Mouse (Mus musculus) lung, postnatal 0 days (tissue): ENCODE data around the gene Bcdin3d. TPM values are rescaled to one million over a fixed set of nuclear protein-coding genes. Genes with fewer than 3 reads are reported as not detected.
A peak's percentile ranks its signal among the peaks of the same experiment; 100 is the strongest.

ENCODE experiments used
- ATAC-seq: fragments of 200-750 bp; cut with Nextera tagmentation; 2 replicates; pipeline ENCODE4 v1.8.0; 2017; ENCODE audit warnings: moderate library complexity
- DNase-seq: peaks from one replicate; pipeline ENCODE4 v3.0.0-alpha.2; 2016; ENCODE audit warnings: low spot score
- H3K27ac ChIP-seq: fragments of 300-500 bp; sonication (generic); 2 replicates; pipeline ENCODE4 v1.5.1; 2014; ENCODE audit warnings: antibody characterized with exemption, mild to moderate bottlenecking, low read length, mixed read lengths
- H3K27me3 ChIP-seq: fragments of 300-500 bp; sonication (generic); replicated peaks from 2 replicates; pipeline ENCODE4 v1.6.1; 2014; ENCODE audit warnings: low read length, mixed read lengths; ENCODE audit not compliant: insufficient read depth
- H3K36me3 ChIP-seq: fragments of 300-500 bp; sonication (generic); 2 replicates; pipeline ENCODE4 v1.6.1; 2014; ENCODE audit warnings: low read length, mixed read lengths; ENCODE audit not compliant: insufficient read depth
- H3K4me1 ChIP-seq: fragments of 300-500 bp; sonication (generic); 2 replicates; pipeline ENCODE4 v1.6.1; 2014; ENCODE audit warnings: antibody characterized with exemption, low read depth, low read length, mixed read lengths; ENCODE audit not compliant: insufficient read depth
- H3K4me2 ChIP-seq: fragments of 300-500 bp; sonication (generic); replicated peaks from 2 replicates; pipeline ENCODE4 v1.6.1; 2014; ENCODE audit warnings: low read depth, mild to moderate bottlenecking, low read length, moderate library complexity, mixed read lengths
- H3K4me3 ChIP-seq: fragments of 300-500 bp; sonication (generic); 2 replicates; pipeline ENCODE4 v1.5.1; 2014; ENCODE audit warnings: low read depth, low read length
- H3K9ac ChIP-seq: fragments of 300-500 bp; sonication (generic); replicated peaks from 2 replicates; pipeline ENCODE4 v1.6.1; 2014; ENCODE audit warnings: low read depth, mild to moderate bottlenecking
- H3K9me3 ChIP-seq: fragments of 300-500 bp; sonication (generic); 2 replicates; pipeline ENCODE4 v1.6.1; 2016; ENCODE audit warnings: low read length, mixed read lengths
- CTCF ChIP-seq: IDR thresholded peaks from 2 replicates; pipeline ENCODE4 v1.5.1; 2016; ENCODE audit warnings: antibody characterized with exemption, mild to moderate bottlenecking
- EP300 ChIP-seq: IDR thresholded peaks from 2 replicates; pipeline ENCODE4 v1.6.1; 2016; ENCODE audit warnings: antibody characterized with exemption, mild to moderate bottlenecking, control low read depth
- WGBS: fragments of 180-500 bp; shearing (Covaris S2); extraction: QIAGEN DNeasy Blood & Tissue Kit; methylation state at CpG from one replicate; pipeline ENCODE4 v1.1.7; 2014; 5-methylcytosine and 5-hydroxymethylcytosine counted together
- polyA plus RNA-seq: library from polyadenylated mRNA; unstranded; fragments of >200 nt; fragmentation: Nextera tagmentation; extraction: Ambion mirVana; gene quantifications from 2 replicates; pipeline ENCODE4 v1.2.1, GENCODE M21; 2015

The Bcdin3d gene
- polyA plus RNA-seq, 1 experiment from 2014 or later: 11.5 TPM

DNA sequence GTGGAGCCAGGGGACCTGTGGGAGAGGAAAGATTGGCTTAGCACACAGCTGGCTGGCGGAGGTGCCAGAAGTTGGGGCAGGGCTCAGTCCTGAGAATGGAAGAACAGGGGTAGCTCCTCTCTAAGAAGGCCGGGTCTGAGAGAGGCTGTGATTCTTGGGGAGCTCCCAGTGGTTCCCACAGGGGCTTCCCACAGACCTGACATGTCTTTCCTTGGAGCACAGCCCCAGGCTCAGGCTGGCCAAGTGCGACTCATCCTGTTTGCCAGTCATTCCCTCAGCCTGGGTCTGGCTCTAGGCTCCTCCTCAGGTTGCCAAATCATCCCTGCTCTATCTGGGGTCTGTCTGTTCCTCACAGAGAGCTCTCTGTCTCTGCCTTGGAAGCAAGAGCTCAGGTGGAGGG is 36.1 kb upstream of the Bcdin3d start:
- no peaks in the 10 kb centered on the region for H3K27me3 ChIP-seq
- 58% methylated on average over 3 of the region's 3 CpGs for WGBS
- no peaks in the 10 kb centered on the region for H3K9me3 ChIP-seq
- TF ChIP-seq CTCF (no peak), EP300 (no peak)
- peaks cover 13% of the 10 kb centered on the region; the same call in 1 of the 2 replicates for H3K4me1 ChIP-seq
- DNase-seq (no peak), ATAC-seq (no peak)
- H3K4me3 ChIP-seq: no peak overlapping the region
- H3K36me3 ChIP-seq: no peaks in the 10 kb centered on the region
- peak overlapping the region; percentile 57 for H3K27ac ChIP-seq
- no peak overlapping the region for H3K4me2 ChIP-seq
- H3K9ac ChIP-seq: no peak overlapping the region

DNA sequence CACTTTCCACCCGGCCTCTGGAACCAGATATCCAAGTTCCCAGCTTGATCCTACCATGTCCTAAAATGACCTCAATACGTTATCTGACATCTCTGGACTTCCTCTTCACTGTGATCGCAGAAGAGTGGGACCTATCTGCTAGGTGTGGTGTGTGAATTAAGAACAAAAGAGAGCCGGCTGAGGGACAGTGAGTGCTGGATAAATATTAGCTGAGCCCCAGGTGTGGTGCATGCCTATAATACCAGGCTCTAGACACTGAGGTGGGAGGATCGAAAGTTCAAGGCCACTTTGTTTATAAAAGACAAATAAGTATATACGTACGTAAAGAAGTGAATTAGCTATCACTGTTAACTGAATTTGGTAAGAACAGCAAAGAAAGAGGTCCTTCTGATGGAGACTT is 35.3 kb upstream of the Bcdin3d start:
- WGBS: 41% methylated on average over 7 of the region's 7 CpGs
- Histone ChIP-seq H3K4me2 (no peak overlapping the region), H3K27me3 (no peaks in the 10 kb centered on the region), H3K4me1 (peaks cover 13% of the 10 kb centered on the region; the same call in 1 of the 2 replicates), H3K27ac (peak overlapping the region; percentile 57), H3K9ac (no peak overlapping the region), H3K9me3 (no peaks in the 10 kb centered on the region), H3K36me3 (no peaks in the 10 kb centered on the region), H3K4me3 (no peak overlapping the region)
- DNase-seq: peak; percentile 60
- TF ChIP-seq CTCF: no peak
- TF ChIP-seq EP300: peak; percentile 88
- ATAC-seq: peak; percentile 58

DNA sequence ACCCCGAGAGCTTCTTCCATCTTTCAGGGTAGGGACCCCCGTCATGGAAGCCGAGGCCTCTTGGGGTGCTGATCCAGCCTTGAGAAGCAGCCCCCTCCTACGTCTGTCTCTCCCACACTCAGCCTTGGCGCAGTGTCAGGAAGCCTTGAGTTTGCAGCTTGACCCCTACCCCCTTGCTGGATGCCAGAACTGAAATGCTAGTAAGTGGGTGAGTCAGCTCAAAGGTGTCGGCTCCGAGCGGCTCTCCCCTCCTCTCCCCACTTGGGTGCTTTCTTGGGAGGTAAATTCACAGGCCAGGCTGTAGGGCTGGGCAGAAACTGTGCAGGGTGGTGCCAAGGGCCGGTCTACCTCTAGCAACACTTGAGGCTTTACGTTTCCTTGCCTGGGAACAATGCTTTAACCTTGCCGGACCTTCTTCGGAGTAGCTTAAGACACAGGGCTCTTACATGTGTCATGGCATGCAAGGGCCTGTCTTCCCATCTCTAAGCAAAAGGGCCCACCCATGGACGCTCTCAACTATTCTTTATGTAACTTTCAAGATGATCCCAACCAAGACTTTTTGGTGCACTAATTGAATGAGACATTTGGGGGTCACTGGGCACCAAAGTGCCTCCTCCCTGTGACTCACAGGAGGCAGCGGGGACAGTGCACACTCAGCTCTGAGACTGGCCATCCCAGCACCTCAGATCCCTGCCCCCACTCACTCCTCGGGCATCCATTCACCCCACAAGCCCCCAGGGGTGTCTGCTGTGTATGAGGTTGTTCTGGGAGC is 31.0 kb upstream of the Bcdin3d start:
- Histone ChIP-seq H3K9ac (no peak overlapping the region), H3K4me1 (peaks cover 25% of the 10 kb centered on the region), H3K4me3 (no peak overlapping the region), H3K9me3 (no peaks in the 10 kb centered on the region), H3K36me3 (no peaks in the 10 kb centered on the region), H3K27me3 (no peaks in the 10 kb centered on the region), H3K4me2 (no peak overlapping the region), H3K27ac (peak overlapping the region; percentile 85)
- 38% methylated on average over 15 of the region's 15 CpGs for WGBS
- peak; percentile 76 for TF ChIP-seq EP300
- TF ChIP-seq CTCF: 0 out of 2 replicates have a peak, but pooled peaks have one; percentile 1
- DNase-seq (peak; percentile 94), ATAC-seq (peak; percentile 86)

DNA sequence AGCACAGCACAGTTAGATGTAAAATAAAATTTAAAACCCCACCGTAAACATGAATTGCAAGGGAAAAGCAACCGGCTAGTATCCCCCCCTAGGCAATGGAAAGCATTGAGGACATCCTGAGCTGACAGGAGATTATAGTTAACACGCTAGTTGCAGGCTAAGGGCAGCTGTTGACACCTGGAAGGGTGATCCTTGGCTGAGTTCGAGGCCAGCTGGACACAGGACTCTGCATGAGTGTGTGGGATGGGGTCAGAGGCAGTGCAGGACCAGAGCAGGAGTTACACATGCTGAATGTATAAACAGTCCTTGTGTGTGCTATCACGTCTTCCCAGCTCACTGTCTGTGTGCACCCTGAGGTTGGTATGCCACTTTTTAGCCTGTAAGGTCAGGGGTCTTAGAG is 28.7 kb upstream of the Bcdin3d start:
- DNase-seq (no peak), ATAC-seq (no peak)
- Histone ChIP-seq H3K9me3 (no peaks in the 10 kb centered on the region), H3K9ac (no peak overlapping the region), H3K4me1 (peaks cover 41% of the 10 kb centered on the region), H3K4me2 (no peak overlapping the region), H3K4me3 (no peak overlapping the region), H3K36me3 (no peaks in the 10 kb centered on the region), H3K27me3 (no peaks in the 10 kb centered on the region), H3K27ac (no peak overlapping the region)
- TF ChIP-seq CTCF (no peak), EP300 (no peak)
- WGBS: 61% methylated on average over 5 of the region's 5 CpGs

DNA sequence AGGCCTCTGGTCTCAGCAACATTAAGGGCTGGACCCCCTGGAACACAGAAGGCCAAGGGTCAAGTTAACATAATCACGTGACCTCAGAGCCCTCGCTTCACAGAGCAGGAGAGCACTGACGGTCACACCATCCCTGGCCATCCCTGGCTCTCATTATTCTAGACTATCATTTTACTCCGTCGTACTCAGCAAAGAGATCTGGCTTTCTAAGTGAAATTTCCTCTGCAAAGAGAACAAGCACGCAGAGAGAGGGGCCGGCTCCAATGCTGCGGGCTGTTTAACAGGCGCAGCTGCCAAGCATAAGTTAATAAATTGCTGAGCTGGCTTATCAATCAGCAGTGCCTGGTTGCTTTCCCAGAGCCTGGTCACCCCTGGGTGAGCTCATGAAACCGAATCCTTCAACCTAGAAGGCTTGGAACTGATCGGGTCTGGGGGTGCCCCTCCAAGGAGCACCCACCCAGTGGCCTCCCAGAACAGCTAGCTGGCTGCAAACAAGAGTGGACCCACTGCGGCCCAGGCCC is 27.8 kb upstream of the Bcdin3d start:
- peaks cover 41% of the 10 kb centered on the region for H3K4me1 ChIP-seq
- no peak overlapping the region for H3K27ac ChIP-seq
- H3K4me2 ChIP-seq: no peak overlapping the region
- no peak overlapping the region for H3K4me3 ChIP-seq
- DNase-seq: no peak
- H3K9ac ChIP-seq: no peak overlapping the region
- H3K9me3 ChIP-seq: no peaks in the 10 kb centered on the region
- 44% methylated on average over 12 of the region's 12 CpGs for WGBS
- H3K27me3 ChIP-seq: no peaks in the 10 kb centered on the region
- TF ChIP-seq CTCF (no peak), EP300 (no peak)
- no peak for ATAC-seq
- H3K36me3 ChIP-seq: no peaks in the 10 kb centered on the region

DNA sequence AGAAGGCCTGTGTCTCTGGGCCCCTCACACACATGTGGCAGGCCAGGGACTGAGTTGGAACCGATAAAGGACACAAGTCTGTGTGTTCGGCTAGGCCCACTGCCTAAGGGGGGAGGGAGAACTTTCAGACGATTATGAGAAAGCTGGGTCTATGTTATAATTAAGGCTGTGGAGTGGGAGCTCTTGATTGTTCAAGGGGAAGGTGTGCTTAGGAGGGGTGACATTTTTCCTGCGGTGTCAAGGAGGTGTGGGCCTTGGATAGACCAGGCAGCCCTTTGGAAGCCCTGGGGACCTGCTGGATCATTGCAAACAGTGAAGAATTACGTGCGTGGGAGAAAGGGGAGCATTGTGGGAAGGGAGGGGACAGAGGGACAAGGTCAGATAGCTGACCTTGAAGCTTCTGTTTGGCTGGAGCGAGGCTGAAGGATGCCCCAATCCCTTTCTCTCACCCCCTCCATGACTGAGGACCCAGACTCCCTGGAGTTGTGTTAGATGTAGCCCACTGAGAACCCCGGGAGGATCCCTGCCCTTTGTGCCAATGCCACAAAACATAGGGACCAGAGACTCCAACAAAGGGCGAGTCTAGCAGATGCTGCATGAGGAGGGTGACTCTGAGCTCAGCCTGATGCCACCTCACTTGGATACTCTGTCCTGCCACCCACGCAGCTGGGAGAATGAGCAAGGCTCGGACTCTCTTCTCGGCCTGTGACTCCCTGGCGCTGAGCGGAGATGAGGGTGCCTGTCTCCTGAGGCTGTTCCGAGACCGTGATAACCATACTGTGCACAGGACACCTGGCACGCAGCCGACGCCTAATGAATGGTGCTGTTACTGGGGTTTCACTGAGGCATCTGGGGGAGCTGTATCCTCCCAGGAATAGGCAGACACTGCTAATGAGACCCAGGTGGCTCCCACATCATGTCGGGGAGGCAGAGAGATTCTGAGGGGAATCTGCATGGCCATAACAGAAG is 27.0 kb upstream of the Bcdin3d start:
- peak; percentile 51 for TF ChIP-seq EP300
- no peak for TF ChIP-seq CTCF
- Histone ChIP-seq H3K36me3 (no peaks in the 10 kb centered on the region), H3K4me1 (peaks cover 41% of the 10 kb centered on the region), H3K4me2 (no peak overlapping the region), H3K27ac (peak overlapping the region; percentile 55), H3K9me3 (no peaks in the 10 kb centered on the region), H3K27me3 (no peaks in the 10 kb centered on the region), H3K4me3 (no peak overlapping the region), H3K9ac (no peak overlapping the region)
- ATAC-seq: no peak
- DNase-seq: peak; percentile 55
- WGBS: 69% methylated on average over 20 of the region's 20 CpGs
